Mouse (Mus musculus): ENCODE data around the gene C9. TPM values are rescaled to one million over a fixed set of nuclear protein-coding genes. Genes with fewer than 3 reads are reported as not detected.

The C9 gene
- polyA plus RNA-seq, 1 experiment from 2014 or later, result not detected

- no peaks in the 10 kb centered on the region for H3K36me3 ChIP-seq (replicated peaks; ENCODE audit: control insufficient read depth, insufficient read depth, low read depth, low read length)
- no peak overlapping the region for H3K4me2 ChIP-seq (ENCODE audit: low read depth, low read length)
- no peak overlapping the region for H3K9ac ChIP-seq (replicated peaks; ENCODE audit: low read length)
- H3K9me3 ChIP-seq (replicated peaks; ENCODE audit: control insufficient read depth, low read length), result no peaks in the 10 kb centered on the region
- H3K4me1 ChIP-seq (ENCODE audit: control insufficient read depth, insufficient read depth, low read length), result no peaks in the 10 kb centered on the region
- H3K27me3 ChIP-seq (ENCODE audit: control insufficient read depth, insufficient read depth, low read length), result no peaks in the 10 kb centered on the region
- ATAC-seq (replicated peaks; ENCODE audit: insufficient number of reproducible peaks, low FRiP score, low TSS enrichment, low read depth) (no peak), DNase-seq (ENCODE audit: low spot score) (no peak)
- no peak overlapping the region for H3K27ac ChIP-seq (replicated peaks; ENCODE audit: low read depth, low read length)
- no peak overlapping the region for H3K4me3 ChIP-seq (ENCODE audit: low read depth, low read length)
- 92% methylated on average over 3 of the region's 3 CpGs for WGBS
These were observed 35.0 kb upstream of the C9 start for GRCm38 (mm10) chr15:6410161-6410560.

GRCm38 (mm10) chr15:6411334-6411733, 33.8 kb upstream of the C9 start:
- WGBS, result 93% methylated on average over 6 of the region's 6 CpGs
- no peak overlapping the region for H3K9ac ChIP-seq (replicated peaks; ENCODE audit: low read length)
- no peaks in the 10 kb centered on the region for H3K9me3 ChIP-seq (replicated peaks; ENCODE audit: control insufficient read depth, low read length)
- ATAC-seq (replicated peaks; ENCODE audit: insufficient number of reproducible peaks, low FRiP score, low TSS enrichment, low read depth) (no peak), DNase-seq (ENCODE audit: low spot score) (no peak)
- H3K27ac ChIP-seq (replicated peaks; ENCODE audit: low read depth, low read length), result no peak overlapping the region
- H3K4me1 ChIP-seq (ENCODE audit: control insufficient read depth, insufficient read depth, low read length), result no peaks in the 10 kb centered on the region
- no peak overlapping the region for H3K4me2 ChIP-seq (ENCODE audit: low read depth, low read length)
- H3K27me3 ChIP-seq (ENCODE audit: control insufficient read depth, insufficient read depth, low read length), result no peaks in the 10 kb centered on the region
- H3K36me3 ChIP-seq (replicated peaks; ENCODE audit: control insufficient read depth, insufficient read depth, low read depth, low read length), result no peaks in the 10 kb centered on the region
- H3K4me3 ChIP-seq (ENCODE audit: low read depth, low read length), result no peak overlapping the region

- Histone ChIP-seq H3K27ac (replicated peaks; ENCODE audit: low read depth, low read length) (no peak overlapping the region), H3K27me3 (ENCODE audit: control insufficient read depth, insufficient read depth, low read length) (no peaks in the 10 kb centered on the region), H3K36me3 (replicated peaks; ENCODE audit: control insufficient read depth, insufficient read depth, low read depth, low read length) (no peaks in the 10 kb centered on the region), H3K4me3 (ENCODE audit: low read depth, low read length) (no peak overlapping the region), H3K4me1 (ENCODE audit: control insufficient read depth, insufficient read depth, low read length) (no peaks in the 10 kb centered on the region), H3K4me2 (ENCODE audit: low read depth, low read length) (no peak overlapping the region), H3K9me3 (replicated peaks; ENCODE audit: control insufficient read depth, low read length) (no peaks in the 10 kb centered on the region), H3K9ac (replicated peaks; ENCODE audit: low read length) (no peak overlapping the region)
- 89% methylated on average over 5 of the region's 5 CpGs for WGBS
- ATAC-seq (replicated peaks; ENCODE audit: insufficient number of reproducible peaks, low FRiP score, low TSS enrichment, low read depth) (no peak), DNase-seq (ENCODE audit: low spot score) (no peak)
These were observed 29.8 kb upstream of the C9 start for GRCm38 (mm10) chr15:6415317-6415716.

GRCm38 (mm10) chr15:6431777-6432176, 13.3 kb upstream of the C9 start:
- DNase-seq (ENCODE audit: low spot score), result no peak
- Histone ChIP-seq H3K9me3 (replicated peaks; ENCODE audit: control insufficient read depth, low read length) (no peaks in the 10 kb centered on the region), H3K4me1 (ENCODE audit: control insufficient read depth, insufficient read depth, low read length) (no peaks in the 10 kb centered on the region), H3K27ac (replicated peaks; ENCODE audit: low read depth, low read length) (no peak overlapping the region), H3K27me3 (ENCODE audit: control insufficient read depth, insufficient read depth, low read length) (no peaks in the 10 kb centered on the region), H3K36me3 (replicated peaks; ENCODE audit: control insufficient read depth, insufficient read depth, low read depth, low read length) (peaks cover 4% of the 10 kb centered on the region; the same call in 1 of the 2 replicates), H3K4me2 (ENCODE audit: low read depth, low read length) (no peak overlapping the region), H3K9ac (replicated peaks; ENCODE audit: low read length) (no peak overlapping the region), H3K4me3 (ENCODE audit: low read depth, low read length) (no peak overlapping the region)
- WGBS, result 74% methylated on average over 7 of the region's 7 CpGs
- no peak for ATAC-seq (replicated peaks; ENCODE audit: insufficient number of reproducible peaks, low FRiP score, low TSS enrichment, low read depth)

GRCm38 (mm10) chr15:6432411-6432810, 12.7 kb upstream of the C9 start:
- no peak for ATAC-seq (replicated peaks; ENCODE audit: insufficient number of reproducible peaks, low FRiP score, low TSS enrichment, low read depth)

GRCm38 (mm10) chr15:6435281-6435680, 9.8 kb upstream of the C9 start:
- H3K4me2 ChIP-seq (ENCODE audit: low read depth, low read length), result no peak overlapping the region
- H3K9me3 ChIP-seq (replicated peaks; ENCODE audit: control insufficient read depth, low read length), result no peaks in the 10 kb centered on the region
- ATAC-seq (replicated peaks; ENCODE audit: insufficient number of reproducible peaks, low FRiP score, low TSS enrichment, low read depth), result no peak
- H3K9ac ChIP-seq (replicated peaks; ENCODE audit: low read length), result no peak overlapping the region
- H3K27ac ChIP-seq (replicated peaks; ENCODE audit: low read depth, low read length), result no peak overlapping the region
- DNase-seq (ENCODE audit: low spot score), result no peak
- no peak overlapping the region for H3K4me3 ChIP-seq (ENCODE audit: low read depth, low read length)
- 79% methylated on average over 7 of the region's 7 CpGs for WGBS
- peaks cover 4% of the 10 kb centered on the region; the same call in 1 of the 2 replicates for H3K36me3 ChIP-seq (replicated peaks; ENCODE audit: control insufficient read depth, insufficient read depth, low read depth, low read length)
- no peaks in the 10 kb centered on the region for H3K4me1 ChIP-seq (ENCODE audit: control insufficient read depth, insufficient read depth, low read length)
- H3K27me3 ChIP-seq (ENCODE audit: control insufficient read depth, insufficient read depth, low read length), result no peaks in the 10 kb centered on the region

More at GRCm38 (mm10) chr15:6432411-6432810, 12.7 kb upstream of the C9 start:
- Histone ChIP-seq H3K36me3 (replicated peaks; ENCODE audit: control insufficient read depth, insufficient read depth, low read depth, low read length) (peaks cover 4% of the 10 kb centered on the region; the same call in 1 of the 2 replicates), H3K4me3 (ENCODE audit: low read depth, low read length) (no peak overlapping the region), H3K4me1 (ENCODE audit: control insufficient read depth, insufficient read depth, low read length) (no peaks in the 10 kb centered on the region), H3K27me3 (ENCODE audit: control insufficient read depth, insufficient read depth, low read length) (no peaks in the 10 kb centered on the region), H3K27ac (replicated peaks; ENCODE audit: low read depth, low read length) (no peak overlapping the region), H3K4me2 (ENCODE audit: low read depth, low read length) (no peak overlapping the region), H3K9ac (replicated peaks; ENCODE audit: low read length) (no peak overlapping the region), H3K9me3 (replicated peaks; ENCODE audit: control insufficient read depth, low read length) (no peaks in the 10 kb centered on the region)
- no peak for DNase-seq (ENCODE audit: low spot score)
- WGBS, result 90% methylated on average over 7 of the region's 7 CpGs

- no peaks in the 10 kb centered on the region for H3K4me1 ChIP-seq (ENCODE audit: control insufficient read depth, insufficient read depth, low read length)
- no peak overlapping the region for H3K4me2 ChIP-seq (ENCODE audit: low read depth, low read length)
- no peak for ATAC-seq (replicated peaks; ENCODE audit: insufficient number of reproducible peaks, low FRiP score, low TSS enrichment, low read depth)
- no peaks in the 10 kb centered on the region for H3K9me3 ChIP-seq (replicated peaks; ENCODE audit: control insufficient read depth, low read length)
- H3K9ac ChIP-seq (replicated peaks; ENCODE audit: low read length), result no peak overlapping the region
- H3K4me3 ChIP-seq (ENCODE audit: low read depth, low read length), result no peak overlapping the region
- 60% methylated on average over 2 of the region's 2 CpGs for WGBS
- peak; percentile 48 for DNase-seq (ENCODE audit: low spot score)
- no peak overlapping the region for H3K27ac ChIP-seq (replicated peaks; ENCODE audit: low read depth, low read length)
- H3K27me3 ChIP-seq (ENCODE audit: control insufficient read depth, insufficient read depth, low read length), result no peaks in the 10 kb centered on the region
- peaks cover 4% of the 10 kb centered on the region; the same call in 1 of the 2 replicates for H3K36me3 ChIP-seq (replicated peaks; ENCODE audit: control insufficient read depth, insufficient read depth, low read depth, low read length)
These were observed 9.4 kb upstream of the C9 start for GRCm38 (mm10) chr15:6435773-6436172.

- H3K36me3 ChIP-seq (replicated peaks; ENCODE audit: control insufficient read depth, insufficient read depth, low read depth, low read length), result peaks cover 4% of the 10 kb centered on the region; the same call in 1 of the 2 replicates
- H3K9ac ChIP-seq (replicated peaks; ENCODE audit: low read length), result no peak overlapping the region
- H3K4me2 ChIP-seq (ENCODE audit: low read depth, low read length), result no peak overlapping the region
- no peak overlapping the region for H3K4me3 ChIP-seq (ENCODE audit: low read depth, low read length)
- ATAC-seq (replicated peaks; ENCODE audit: insufficient number of reproducible peaks, low FRiP score, low TSS enrichment, low read depth) (no peak), DNase-seq (ENCODE audit: low spot score) (no peak)
- WGBS, result 95% methylated on average over 3 of the region's 3 CpGs
- H3K4me1 ChIP-seq (ENCODE audit: control insufficient read depth, insufficient read depth, low read length), result no peaks in the 10 kb centered on the region
- H3K9me3 ChIP-seq (replicated peaks; ENCODE audit: control insufficient read depth, low read length), result no peaks in the 10 kb centered on the region
- no peak overlapping the region for H3K27ac ChIP-seq (replicated peaks; ENCODE audit: low read depth, low read length)
- no peaks in the 10 kb centered on the region for H3K27me3 ChIP-seq (ENCODE audit: control insufficient read depth, insufficient read depth, low read length)
These were observed 6.4 kb upstream of the C9 start for GRCm38 (mm10) chr15:6438685-6439084.
